In the genomic region with DNA sequence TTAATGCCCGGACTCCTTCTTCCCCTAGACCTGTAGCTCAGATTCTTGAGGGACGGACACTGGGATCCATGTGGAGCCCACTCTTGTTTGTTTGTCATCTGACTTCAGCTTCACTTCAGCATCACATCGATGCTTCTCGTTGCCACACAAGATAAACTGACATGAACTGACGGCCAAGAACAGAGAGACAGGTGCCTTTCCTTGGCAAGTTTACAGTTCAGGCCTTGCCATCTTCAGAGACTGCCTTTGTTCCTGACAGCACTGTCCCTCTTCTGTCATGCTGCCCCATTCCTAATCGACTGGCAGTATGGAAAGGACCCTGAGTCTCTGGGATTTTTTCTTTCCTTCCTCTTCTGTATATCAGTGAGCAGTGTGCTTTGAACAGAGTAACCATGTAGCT, we compare ENCODE assay signal across 16 mouse cellular contexts. TPM values are rescaled to one million over a fixed set of nuclear protein-coding genes. Genes with fewer than 3 reads are reported as not detected.
"Had no signal": no experiment of that assay in that cellular context is flagged by ENCODE, and none has a peak within 500 bp of the region (broad histone marks: within the 10 kb centered on the region; RNA-seq: fewer than 3 reads in every experiment).

No protein-coding gene starts in this region.

- H3K27me3 ChIP-seq: liver, embryonic 13.5 days; midbrain, embryonic 12.5 days; midbrain, embryonic 15.5 days; neural tube, embryonic 13.5 days had no signal

- H3K4me1 ChIP-seq: liver, embryonic 13.5 days; midbrain, embryonic 12.5 days; midbrain, embryonic 15.5 days had no signal

- H3K27ac ChIP-seq: left cerebral cortex, adult 2 months; liver, embryonic 13.5 days; midbrain, embryonic 12.5 days; midbrain, embryonic 15.5 days; neural tube, embryonic 13.5 days had no signal

- H3K4me3 ChIP-seq: left cerebral cortex, adult 2 months; liver, embryonic 13.5 days; midbrain, embryonic 12.5 days; midbrain, embryonic 15.5 days; myocyte; neural tube, embryonic 13.5 days had no signal

- DNase-seq: kidney, postnatal 14 days; kidney, postnatal 4 days; liver, embryonic 13.5 days; lung, adult 2 months; lung, postnatal 14 days; lung, postnatal 4 days; retina, postnatal 1 day; right cerebral cortex, postnatal 25 days; spleen, adult 18-20 months; thymus, adult 18-20 months; thymus, postnatal 36 days had no signal

RNA-seq across cellular contexts. Expression of gene Rnf130, which starts 33.9 kb away (rescaled TPM):
- polyA plus RNA-seq: myocyte had no signal
